Mouse (Mus musculus): ENCODE data around the gene Cldn17.

Cldn17 gene

GRCm38 (mm10) chr16:88506878-88507277 lies at the start of gene Cldn17:
Gene Cldn17 (minus strand): TSS chr16:88506978.
- no peak for DNase-seq (ENCODE audit: low spot score)

GRCm38 (mm10) chr16:88542488-88542887 lies 35.7 kb upstream of the Cldn17 start:
- peak; percentile 22 for DNase-seq (ENCODE audit: low spot score)

GRCm38 (mm10) chr16:88539841-88540487 lies 33.2 kb upstream of the Cldn17 start:
- peak; percentile 28 for DNase-seq (ENCODE audit: low spot score)

- no peak for DNase-seq (ENCODE audit: low spot score)
Observed at GRCm38 (mm10) chr16:88511348-88511747, 4.6 kb upstream of the Cldn17 start.

- no peak for DNase-seq (ENCODE audit: low spot score)
Observed at GRCm38 (mm10) chr16:88508150-88508549, 1.4 kb upstream of the Cldn17 start.

GRCm38 (mm10) chr16:88506338-88506737 lies 440 bp downstream of the Cldn17 start:
- DNase-seq (ENCODE audit: low spot score), result no peak

GRCm38 (mm10) chr16:88488096-88488495 lies 18.7 kb downstream of the Cldn17 start:
- no peak for DNase-seq (ENCODE audit: low spot score)

- DNase-seq (ENCODE audit: low spot score), result no peak
Observed at GRCm38 (mm10) chr16:88480011-88480774, 26.6 kb downstream of the Cldn17 start.

- no peak for DNase-seq (ENCODE audit: low spot score)
Observed at GRCm38 (mm10) chr16:88463235-88463634, 43.5 kb downstream of the Cldn17 start.
